Mouse (Mus musculus): ENCODE measurements at regions not wholly inside any gene's neighbourhood (a gene's known extent, or its start where the extent isn't known, plus 50 kb on each side); places are given as distances from the start of the nearest gene placed in this dataset.

GRCm38 (mm10) chr2:57698659-57699061 is 299.0 kb upstream of the Galnt5 start:
- H3K36me3 ChIP-seq (replicated peaks): no peaks in the 10 kb centered on the region
- no peak for ATAC-seq (ENCODE audit: insufficient read depth)
- no peak overlapping the region for H3K4me3 ChIP-seq (replicated peaks)
- WGBS (ENCODE audit: insufficient replicate concordance): 19% methylated on average over 11 of the region's 11 CpGs
- H3K27me3 ChIP-seq: no peaks in the 10 kb centered on the region
- H3K4me1 ChIP-seq (replicated peaks): no peaks in the 10 kb centered on the region
- no peak overlapping the region for H3K9ac ChIP-seq
- H3K9me3 ChIP-seq (replicated peaks): no peaks in the 10 kb centered on the region
- H3K4me2 ChIP-seq: peak overlapping the region; percentile 38; the same call in 1 of the 2 replicates
- H3K27ac ChIP-seq (replicated peaks): no peak overlapping the region

DNA sequence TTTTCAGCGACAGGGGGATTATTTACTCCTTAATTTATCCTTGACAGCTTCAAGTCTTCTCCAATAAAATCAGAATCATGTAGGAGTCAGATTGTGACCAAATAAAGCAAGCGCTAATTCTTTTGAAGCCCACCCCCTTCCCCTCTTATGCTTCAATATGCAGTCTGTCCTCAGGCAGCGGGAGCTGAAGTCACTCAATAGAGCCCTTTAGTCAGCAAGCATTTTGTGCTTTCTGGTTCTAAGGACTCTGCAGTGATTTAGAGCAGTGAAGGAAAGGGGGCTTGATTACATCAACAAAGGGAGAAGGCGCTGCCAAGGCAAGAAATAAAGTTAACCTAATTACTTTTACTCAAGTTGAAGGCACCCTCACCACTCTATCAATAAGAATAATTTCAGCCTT is 298.5 kb upstream of the Galnt5 start:
- no peak overlapping the region for H3K4me2 ChIP-seq
- no peak for ATAC-seq (ENCODE audit: insufficient read depth)
- no peak overlapping the region for H3K27ac ChIP-seq (replicated peaks)
- no peaks in the 10 kb centered on the region for H3K27me3 ChIP-seq
- no peak overlapping the region for H3K9ac ChIP-seq
- H3K4me3 ChIP-seq (replicated peaks): no peak overlapping the region
- H3K36me3 ChIP-seq (replicated peaks): no peaks in the 10 kb centered on the region
- 49% methylated on average over 4 of the region's 4 CpGs for WGBS (ENCODE audit: insufficient replicate concordance)
- no peaks in the 10 kb centered on the region for H3K9me3 ChIP-seq (replicated peaks)
- H3K4me1 ChIP-seq (replicated peaks): no peaks in the 10 kb centered on the region

DNA sequence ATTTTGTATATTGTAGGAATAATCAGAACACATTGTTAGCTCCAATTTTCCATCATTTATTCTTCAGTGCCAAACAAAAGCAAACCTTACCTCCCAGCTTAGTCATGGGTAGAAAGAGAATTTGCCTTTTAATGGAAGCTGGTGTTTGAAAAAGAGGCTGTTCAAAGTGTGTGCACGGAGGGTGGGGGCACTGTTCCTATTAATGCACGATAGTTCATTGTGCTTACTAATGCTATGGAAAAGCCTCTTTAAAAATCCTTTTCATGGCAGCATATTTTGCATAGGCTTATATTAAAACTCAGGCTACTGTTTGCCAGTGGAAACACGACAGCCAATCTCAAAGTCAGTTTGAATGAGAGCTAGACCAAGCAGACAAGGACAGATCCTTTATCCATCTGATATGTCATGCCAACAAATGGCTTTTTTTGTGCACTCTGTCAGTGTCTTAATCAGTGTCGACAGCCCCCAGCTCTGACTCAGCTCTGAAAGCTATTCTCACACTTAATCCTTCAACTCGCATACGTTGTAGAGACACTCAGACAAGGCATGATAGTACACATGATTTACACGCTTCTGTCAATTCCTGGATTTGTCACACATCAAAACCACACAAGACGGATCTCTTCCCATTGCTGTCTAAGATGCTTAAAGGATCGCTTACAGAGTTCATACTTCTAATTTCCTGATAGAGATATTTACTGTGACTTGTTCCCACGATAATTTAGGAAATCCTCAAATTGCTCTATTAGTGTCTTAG is 280.8 kb upstream of the Galnt5 start:
- H3K4me2 ChIP-seq: no peak overlapping the region
- H3K27ac ChIP-seq (replicated peaks): no peak overlapping the region
- H3K9ac ChIP-seq: no peak overlapping the region
- H3K9me3 ChIP-seq (replicated peaks): no peaks in the 10 kb centered on the region
- H3K4me3 ChIP-seq (replicated peaks): no peak overlapping the region
- H3K4me1 ChIP-seq (replicated peaks): no peaks in the 10 kb centered on the region
- 52% methylated on average over 10 of the region's 10 CpGs for WGBS (ENCODE audit: insufficient replicate concordance)
- no peak for ATAC-seq (ENCODE audit: insufficient read depth)
- no peaks in the 10 kb centered on the region for H3K36me3 ChIP-seq (replicated peaks)
- no peaks in the 10 kb centered on the region for H3K27me3 ChIP-seq

Measured in liver, embryonic 15.5 days (tissue).